Mouse (Mus musculus) liver, embryonic 12.5 days (tissue): ENCODE data around the gene Tbcc. TPM values are rescaled to one million over a fixed set of nuclear protein-coding genes. Genes with fewer than 3 reads are reported as not detected.

Experiments used
- polyA plus RNA-seq: library from polyadenylated mRNA; unstranded; fragments of >200 nt; fragmentation: Nextera tagmentation; extraction: Ambion mirVana; gene quantifications from 2 replicates; pipeline ENCODE4 v1.2.1, GENCODE M21; 2016

Tbcc gene
- polyA plus RNA-seq, 1 experiment from 2014 or later = 34.2 TPM

Other genes with a start within 250 kb of the Tbcc start
- 6.3 and 6.6 TPM in 2 replicates for gene Klc4, start 244.7 kb upstream of the Tbcc start, polyA plus RNA-seq
- 95.0 and 106 TPM in 2 replicates for gene Mrpl2, start 244.5 kb upstream of the Tbcc start, polyA plus RNA-seq
- gene Cul7, start 240.3 kb upstream of the Tbcc start, polyA plus RNA-seq = 16.9 and 18.3 TPM in 2 replicates
- gene Rrp36, start 216.3 kb upstream of the Tbcc start, polyA plus RNA-seq = 37.0 and 37.3 TPM in 2 replicates
- gene Mea1, start 211.9 kb upstream of the Tbcc start, polyA plus RNA-seq = 67.4 and 77.4 TPM in 2 replicates
- gene Klhdc3, start 209.8 kb upstream of the Tbcc start, polyA plus RNA-seq = 83.4 and 85.0 TPM in 2 replicates
- gene Ppp2r5d, start 185.6 kb upstream of the Tbcc start, polyA plus RNA-seq = 48.3 and 49.1 TPM in 2 replicates
- 20.7 and 21.1 TPM in 2 replicates for gene Pex6, start 179.2 kb upstream of the Tbcc start, polyA plus RNA-seq
- 5.8 and 6.7 TPM in 2 replicates for gene Gnmt, start 161.5 kb upstream of the Tbcc start, polyA plus RNA-seq
- gene Cnpy3, start 138.5 kb upstream of the Tbcc start, polyA plus RNA-seq = 39.6 and 39.7 TPM in 2 replicates
- 0.60 and 0.62 TPM in 2 replicates for gene Ptcra, start 127.0 kb upstream of the Tbcc start, polyA plus RNA-seq
- 55.2 and 56.5 TPM in 2 replicates for gene 2310039H08Rik, start 118.0 kb upstream of the Tbcc start, polyA plus RNA-seq
- 140 and 144 TPM in 2 replicates for gene Rpl7l1, start 108.0 kb upstream of the Tbcc start, polyA plus RNA-seq
- 4.8 and 5.2 TPM in 2 replicates for gene Bicral, start 32.2 kb upstream of the Tbcc start, polyA plus RNA-seq
- not detected in 2 replicates for gene Prph2, start 19.8 kb downstream of the Tbcc start, polyA plus RNA-seq
- 15.6 and 16.1 TPM in 2 replicates for gene Ubr2, start 119.9 kb downstream of the Tbcc start, polyA plus RNA-seq